Mouse (Mus musculus) liver, embryonic 11.5 days (tissue): Measurements from ENCODE around the gene Igf1. TPM values are rescaled to one million over a fixed set of nuclear protein-coding genes. Genes with fewer than 3 reads are reported as not detected.

Experiments used
- ATAC-seq: fragments of 200-750 bp; cut with Nextera tagmentation; replicated peaks from 2 replicates; pipeline ENCODE4 v1.8.0; 2017; ENCODE audit warnings: moderate number of reproducible peaks, mild to moderate bottlenecking, moderate TSS enrichment, moderate library complexity; ENCODE audit not compliant: low FRiP score
- DNase-seq: peaks from one replicate; pipeline ENCODE4 v3.0.0-alpha.2; 2017; ENCODE audit warnings: low spot score
- H3K27ac ChIP-seq: fragments of 300-500 bp; sonication (generic); 2 replicates; pipeline ENCODE4 v1.5.1; 2014; ENCODE audit warnings: mild to moderate bottlenecking, low read depth, low read length, control low read depth
- H3K27me3 ChIP-seq: fragments of 300-500 bp; sonication (generic); replicated peaks from 2 replicates; pipeline ENCODE4 v1.6.1; 2014; ENCODE audit warnings: low read length, mixed read lengths; ENCODE audit not compliant: control insufficient read depth, insufficient read depth
- H3K36me3 ChIP-seq: fragments of 300-500 bp; sonication (generic); 2 replicates; pipeline ENCODE4 v1.6.1; 2014; ENCODE audit warnings: mild to moderate bottlenecking, low read length, moderate library complexity, mixed read lengths; ENCODE audit not compliant: control insufficient read depth, insufficient read depth
- H3K4me1 ChIP-seq: fragments of 300-500 bp; sonication (generic); replicated peaks from 2 replicates; pipeline ENCODE4 v1.6.1; 2014; ENCODE audit warnings: low read length, mixed read lengths; ENCODE audit not compliant: control insufficient read depth, insufficient read depth
- H3K4me2 ChIP-seq: fragments of 300-500 bp; sonication (generic); 2 replicates; pipeline ENCODE4 v1.6.1; 2014; ENCODE audit warnings: mild to moderate bottlenecking, control low read depth, moderate library complexity
- H3K4me3 ChIP-seq: fragments of 300-500 bp; sonication (generic); 2 replicates; pipeline ENCODE4 v1.5.1; 2014; ENCODE audit warnings: low read depth, low read length, control low read depth
- H3K9ac ChIP-seq: fragments of 300-500 bp; sonication (generic); 2 replicates; pipeline ENCODE4 v1.6.1; 2014; ENCODE audit warnings: low read depth, low read length, control low read depth
- H3K9me3 ChIP-seq: fragments of 300-500 bp; sonication (generic); 2 replicates; pipeline ENCODE4 v1.6.1; 2016; ENCODE audit warnings: low read length, inconsistent platforms, mixed read lengths; ENCODE audit not compliant: control insufficient read depth
- WGBS: fragments of 180-500 bp; shearing (Covaris S2); extraction: QIAGEN DNeasy Blood & Tissue Kit; methylation state at CpG from one replicate; pipeline ENCODE4 v1.1.7; 2014; 5-methylcytosine and 5-hydroxymethylcytosine counted together
- polyA plus RNA-seq: library from polyadenylated mRNA; unstranded; fragments of >200 nt; fragmentation: Nextera tagmentation; extraction: Ambion mirVana; gene quantifications from 2 replicates; pipeline ENCODE4 v1.2.1, GENCODE M21; 2014

Gene Igf1
- polyA plus RNA-seq, 1 experiment from 2014 or later, result 21.8 TPM

DNA sequence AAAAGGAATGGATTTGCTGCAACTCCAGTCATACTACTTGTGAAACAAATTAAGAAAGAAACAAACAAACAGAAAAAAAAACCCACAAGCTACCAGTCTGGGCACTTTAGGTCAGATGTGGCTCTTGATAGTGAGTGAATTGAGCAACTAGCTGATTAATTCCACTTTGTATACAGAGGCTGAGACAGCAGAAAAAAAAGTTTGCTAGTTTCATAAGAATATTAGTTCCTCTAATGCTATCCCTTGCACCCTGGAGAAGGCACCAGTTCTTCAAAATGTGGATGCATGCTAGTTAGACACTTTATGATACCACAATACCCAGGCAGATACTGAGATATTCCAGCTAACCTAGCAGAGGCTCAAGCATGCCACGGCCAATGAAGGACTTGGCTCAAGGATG lies 26.0 kb upstream of the Igf1 start:
- H3K4me1 ChIP-seq, result no peaks in the 10 kb centered on the region
- H3K27me3 ChIP-seq, result no peaks in the 10 kb centered on the region
- no peaks in the 10 kb centered on the region for H3K9me3 ChIP-seq
- no peak overlapping the region for H3K4me3 ChIP-seq
- DNase-seq (no peak), ATAC-seq (no peak)
- no peak overlapping the region for H3K27ac ChIP-seq
- H3K36me3 ChIP-seq, result no peaks in the 10 kb centered on the region
- no peak overlapping the region for H3K9ac ChIP-seq
- no peak overlapping the region for H3K4me2 ChIP-seq
- WGBS, result 74% methylated on average over 1 of the region's 1 CpGs

GRCm38 (mm10) chr10:87839454-87839853 lies 18.6 kb upstream of the Igf1 start:
- Histone ChIP-seq H3K4me1 (no peaks in the 10 kb centered on the region), H3K36me3 (no peaks in the 10 kb centered on the region), H3K27ac (no peak overlapping the region), H3K4me2 (no peak overlapping the region), H3K9me3 (no peaks in the 10 kb centered on the region), H3K4me3 (no peak overlapping the region), H3K27me3 (no peaks in the 10 kb centered on the region), H3K9ac (no peak overlapping the region)
- WGBS, result 83% methylated on average over 1 of the region's 1 CpGs
- ATAC-seq (no peak), DNase-seq (no peak)

GRCm38 (mm10) chr10:87842501-87842900 lies 15.6 kb upstream of the Igf1 start:
- H3K27ac ChIP-seq, result no peak overlapping the region
- H3K9ac ChIP-seq, result no peak overlapping the region
- no peak overlapping the region for H3K4me3 ChIP-seq
- H3K4me2 ChIP-seq, result no peak overlapping the region
- H3K4me1 ChIP-seq, result no peaks in the 10 kb centered on the region
- DNase-seq, result no peak
- WGBS, result 56% methylated on average over 4 of the region's 4 CpGs
- no peaks in the 10 kb centered on the region for H3K9me3 ChIP-seq
- H3K36me3 ChIP-seq, result no peaks in the 10 kb centered on the region
- ATAC-seq, result no peak
- H3K27me3 ChIP-seq, result no peaks in the 10 kb centered on the region

GRCm38 (mm10) chr10:87844917-87845552 lies 13.0 kb upstream of the Igf1 start:
- WGBS, result 55% methylated on average over 8 of the region's 8 CpGs
- Histone ChIP-seq H3K4me2 (no peak overlapping the region), H3K36me3 (no peaks in the 10 kb centered on the region), H3K27me3 (no peaks in the 10 kb centered on the region), H3K4me1 (no peaks in the 10 kb centered on the region), H3K27ac (no peak overlapping the region), H3K9ac (no peak overlapping the region), H3K9me3 (no peaks in the 10 kb centered on the region), H3K4me3 (no peak overlapping the region)
- no peak for ATAC-seq
- DNase-seq, result no peak

- WGBS, result 51% methylated on average over 4 of the region's 4 CpGs
- no peak for ATAC-seq
Measured at GRCm38 (mm10) chr10:87847882-87848281, 10.2 kb upstream of the Igf1 start.

DNA sequence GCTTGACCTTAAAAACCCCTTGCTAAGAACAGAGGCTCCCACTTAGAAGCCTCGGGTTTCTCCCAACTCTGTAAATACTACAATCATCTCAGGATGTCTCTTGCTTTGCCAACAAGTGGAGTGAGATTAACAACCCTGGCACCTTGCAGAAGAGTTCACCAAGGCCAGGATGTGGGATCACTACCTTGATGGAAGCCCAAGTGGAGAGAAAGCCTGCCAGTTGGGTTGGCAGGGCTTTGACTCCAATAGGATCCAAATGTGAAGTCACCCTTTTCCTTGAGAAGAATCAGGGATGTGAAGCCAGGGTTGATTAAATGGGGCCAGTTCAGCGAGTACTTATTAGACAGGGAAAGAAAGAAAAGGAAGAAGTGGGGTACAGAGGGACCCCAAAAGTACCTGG lies 9.6 kb upstream of the Igf1 start:
- Histone ChIP-seq H3K9me3 (no peaks in the 10 kb centered on the region), H3K27me3 (no peaks in the 10 kb centered on the region), H3K27ac (no peak overlapping the region), H3K9ac (no peak overlapping the region), H3K4me3 (no peak overlapping the region), H3K4me1 (no peaks in the 10 kb centered on the region), H3K36me3 (no peaks in the 10 kb centered on the region), H3K4me2 (no peak overlapping the region)
- no peak for ATAC-seq
- DNase-seq, result no peak
- WGBS, result 51% methylated on average over 2 of the region's 2 CpGs

More at GRCm38 (mm10) chr10:87847882-87848281, 10.2 kb upstream of the Igf1 start:
- Histone ChIP-seq H3K27ac (no peak overlapping the region), H3K4me1 (no peaks in the 10 kb centered on the region), H3K9ac (no peak overlapping the region), H3K36me3 (no peaks in the 10 kb centered on the region), H3K4me2 (no peak overlapping the region), H3K4me3 (no peak overlapping the region), H3K27me3 (no peaks in the 10 kb centered on the region), H3K9me3 (no peaks in the 10 kb centered on the region)
- DNase-seq, result no peak

GRCm38 (mm10) chr10:87851492-87851891 lies 6.6 kb upstream of the Igf1 start:
- Histone ChIP-seq H3K9me3 (no peaks in the 10 kb centered on the region), H3K9ac (no peak overlapping the region), H3K27ac (no peak overlapping the region), H3K27me3 (peaks cover 2% of the 10 kb centered on the region; the same call in 1 of the 2 replicates), H3K4me3 (no peak overlapping the region), H3K4me1 (0 out of 2 replicates have a peak, but pooled peaks cover under 1% of the 10 kb centered on the region), H3K4me2 (no peak overlapping the region), H3K36me3 (no peaks in the 10 kb centered on the region)
- WGBS, result 59% methylated on average over 3 of the region's 3 CpGs
- DNase-seq, result no peak
- no peak for ATAC-seq

- DNase-seq (no peak), ATAC-seq (no peak)
Measured at GRCm38 (mm10) chr10:87854408-87854807, 3.7 kb upstream of the Igf1 start.

DNA sequence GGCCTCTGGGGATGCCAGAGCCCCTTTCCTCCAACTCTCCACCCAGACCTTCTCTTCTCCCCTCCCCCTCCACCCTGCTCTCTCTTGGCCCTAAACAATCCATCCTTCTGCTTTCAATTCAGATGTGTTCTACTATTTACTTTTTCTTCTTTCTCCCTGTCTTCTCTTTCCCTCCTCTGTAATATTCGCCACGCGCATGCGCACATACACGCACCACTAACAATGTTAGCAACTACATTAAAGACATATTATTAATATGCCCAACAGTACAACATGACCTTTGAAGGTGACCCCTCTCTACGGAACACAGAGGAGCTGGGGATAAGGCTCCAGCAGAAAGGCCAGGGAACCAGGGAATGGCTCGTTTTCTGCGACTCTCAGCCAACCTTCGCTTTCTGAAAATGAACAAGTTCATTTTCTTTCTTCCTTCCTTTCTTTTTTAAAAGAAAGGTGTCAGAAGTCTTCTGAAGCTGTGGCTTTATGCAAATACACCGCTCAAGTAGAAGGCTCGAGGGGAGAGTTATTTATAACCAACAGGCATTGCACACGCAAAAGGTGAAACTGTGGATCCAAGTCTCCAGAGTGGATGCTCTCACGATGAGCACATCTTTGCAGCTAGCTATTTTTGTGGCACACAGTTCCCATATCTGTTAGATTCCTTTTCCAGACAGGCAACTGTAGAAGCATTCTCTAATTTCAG lies 2.5 kb upstream of the Igf1 start:
- WGBS, result 76% methylated on average over 13 of the region's 13 CpGs
- Histone ChIP-seq H3K36me3 (no peaks in the 10 kb centered on the region), H3K27me3 (peaks cover 6% of the 10 kb centered on the region), H3K4me3 (no peak overlapping the region), H3K9me3 (no peaks in the 10 kb centered on the region), H3K4me1 (peaks cover 9% of the 10 kb centered on the region), H3K4me2 (no peak overlapping the region), H3K27ac (no peak overlapping the region), H3K9ac (no peak overlapping the region)
- DNase-seq (no peak), ATAC-seq (no peak)

More at GRCm38 (mm10) chr10:87854408-87854807, 3.7 kb upstream of the Igf1 start:
- no peak overlapping the region for H3K4me3 ChIP-seq
- H3K27me3 ChIP-seq, result peaks cover 4% of the 10 kb centered on the region; the same call in 1 of the 2 replicates
- peaks cover 9% of the 10 kb centered on the region for H3K4me1 ChIP-seq
- no peak overlapping the region for H3K9ac ChIP-seq
- H3K36me3 ChIP-seq, result no peaks in the 10 kb centered on the region
- 0% methylated on average over 5 of the region's 5 CpGs for WGBS
- no peak overlapping the region for H3K4me2 ChIP-seq
- no peaks in the 10 kb centered on the region for H3K9me3 ChIP-seq
- H3K27ac ChIP-seq, result no peak overlapping the region
